Mouse (Mus musculus) embryo, embryonic 10 days (tissue): Measurements from ENCODE around the gene 4930402F06Rik.

Experiments used
- DNase-seq: peaks from one replicate; pipeline ENCODE4 v3.0.0-alpha.2; 2015; ENCODE audit warnings: low spot score

The 4930402F06Rik gene

DNA sequence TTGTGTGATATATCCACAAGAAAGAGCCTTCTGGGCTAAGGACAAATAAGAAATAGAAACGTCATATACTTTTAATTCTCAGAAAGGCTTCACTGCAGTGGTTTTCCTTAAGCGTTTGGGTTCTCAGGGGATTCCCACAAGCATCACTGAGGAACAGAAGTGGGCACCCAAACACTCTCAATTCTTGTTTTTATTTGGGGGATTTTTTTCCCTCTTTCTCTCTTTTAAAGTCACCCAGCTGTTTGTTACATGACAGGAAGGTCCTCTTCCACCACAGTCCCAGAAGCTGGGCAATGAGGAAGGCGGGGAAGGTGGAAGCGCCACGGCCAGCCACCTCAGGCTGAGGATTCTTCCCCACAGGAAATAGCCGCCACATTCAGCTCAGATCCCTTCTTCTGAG lies 19.5 kb upstream of the 4930402F06Rik start:
- DNase-seq: no peak

DNA sequence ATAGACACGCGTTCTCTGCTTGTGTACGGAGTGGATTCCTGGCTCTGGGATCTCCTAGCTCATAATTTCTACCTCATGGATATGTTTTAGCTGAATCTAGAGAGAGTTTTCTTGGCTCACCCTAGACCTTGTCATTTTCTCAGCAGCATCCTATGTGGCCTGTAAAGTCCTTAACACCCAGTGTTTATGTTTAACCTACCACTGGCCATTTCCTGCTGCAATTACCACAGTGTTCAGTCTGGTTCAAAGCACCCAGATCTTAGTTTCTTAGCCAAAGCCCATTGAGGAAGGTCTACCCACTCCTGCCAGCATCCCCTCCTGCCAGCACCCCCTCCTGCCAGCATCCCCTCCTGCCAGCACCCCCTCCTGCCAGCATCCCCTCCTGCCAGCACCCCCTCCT lies 15.8 kb upstream of the 4930402F06Rik start:
- DNase-seq: no peak

DNA sequence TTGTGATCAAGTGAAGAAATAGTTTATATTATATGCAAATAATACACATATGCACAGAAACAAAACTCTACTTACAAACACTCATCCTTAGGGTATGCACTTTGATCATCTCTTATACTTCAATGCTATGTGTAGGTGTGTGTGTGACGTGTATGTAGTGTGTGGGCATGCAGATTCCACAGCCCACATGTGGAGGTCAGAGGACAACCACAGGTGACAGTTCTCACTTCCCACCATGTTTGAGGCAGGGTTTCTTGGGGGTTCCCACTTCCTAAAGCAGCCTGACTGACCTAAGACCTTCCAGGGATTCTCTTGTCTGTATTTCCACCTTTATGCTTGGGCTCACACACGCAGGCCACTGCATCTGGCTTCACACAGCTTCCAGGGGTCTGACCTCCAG lies 15.3 kb upstream of the 4930402F06Rik start:
- no peak for DNase-seq

DNA sequence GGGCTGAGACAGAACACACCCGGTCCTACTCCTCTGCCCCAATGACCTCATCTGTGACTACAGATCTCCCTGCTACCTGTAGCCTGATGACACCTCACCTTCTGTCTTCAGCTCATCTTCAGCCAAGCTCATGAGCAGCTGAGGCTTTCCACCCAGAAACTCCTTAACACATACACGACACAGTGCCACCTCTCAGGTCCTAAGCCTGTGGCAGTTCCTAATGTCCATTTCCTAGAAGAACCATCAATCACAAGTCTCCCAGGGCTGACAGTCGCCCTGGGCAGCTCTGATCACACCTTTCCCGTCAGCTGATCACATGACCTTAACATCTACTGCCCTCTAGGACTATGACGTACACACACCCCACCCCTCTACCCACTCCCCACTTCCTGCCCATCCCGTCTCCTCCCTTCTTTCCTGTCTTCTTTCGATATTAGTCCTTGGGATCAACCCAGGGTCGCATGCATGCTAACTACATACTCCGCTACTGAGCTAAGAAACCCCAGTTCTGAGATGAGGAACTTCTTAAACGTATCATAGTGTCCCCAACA lies 14.7 kb upstream of the 4930402F06Rik start:
- DNase-seq: no peak

DNA sequence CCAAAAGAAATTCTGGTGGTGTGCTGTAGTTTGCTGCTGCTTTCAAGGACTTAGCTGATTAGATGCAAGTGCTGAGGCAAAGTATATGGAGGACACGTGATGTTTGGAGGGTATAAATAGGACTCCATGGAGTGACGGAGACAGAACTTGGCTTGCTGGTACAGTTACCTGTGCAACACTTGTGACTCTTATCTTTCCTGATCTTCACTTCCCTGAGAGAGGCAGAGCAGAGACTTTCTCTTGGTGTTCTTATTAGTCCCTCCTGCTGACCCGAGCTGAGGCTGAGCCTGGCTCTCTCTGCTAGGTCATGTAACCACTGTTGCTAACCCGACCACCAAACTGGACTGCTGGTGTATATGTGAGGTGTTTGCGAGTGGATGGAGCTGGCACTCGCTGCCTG lies 12.5 kb upstream of the 4930402F06Rik start:
- DNase-seq: no peak

DNA sequence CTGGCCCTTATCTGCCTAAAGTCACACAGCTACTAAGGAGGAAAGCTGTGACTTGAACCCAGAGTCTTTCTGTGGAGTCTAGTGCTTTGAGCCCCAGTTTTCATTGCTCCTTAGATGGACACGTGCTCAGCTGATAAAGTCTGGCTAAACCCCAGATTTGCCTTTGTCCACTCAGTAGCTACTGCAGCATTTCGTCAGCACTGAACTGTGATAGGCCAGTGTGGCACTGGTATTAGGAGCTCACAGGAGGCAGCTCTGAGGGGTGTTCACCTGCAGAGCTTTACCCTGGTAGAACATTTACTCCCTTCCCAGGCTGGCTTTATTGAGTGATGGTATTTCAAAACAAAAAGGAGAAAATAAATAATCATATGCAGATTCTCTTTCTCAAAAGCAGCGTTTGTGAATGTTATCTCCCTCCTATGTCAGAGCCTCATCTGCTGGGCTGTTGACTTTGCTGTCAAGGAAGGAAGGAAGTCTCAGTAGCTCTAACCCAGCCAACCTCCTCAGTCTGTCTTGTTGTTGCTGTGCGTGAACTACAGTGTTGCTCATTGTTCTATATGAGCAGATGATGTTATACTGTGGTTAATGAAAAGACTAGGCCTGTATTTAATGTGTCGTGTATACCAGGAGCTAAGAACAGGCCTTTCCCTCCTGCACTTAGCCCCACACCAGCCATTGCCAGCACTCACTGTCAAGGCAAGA lies 11.6 kb upstream of the 4930402F06Rik start:
- DNase-seq: no peak

DNA sequence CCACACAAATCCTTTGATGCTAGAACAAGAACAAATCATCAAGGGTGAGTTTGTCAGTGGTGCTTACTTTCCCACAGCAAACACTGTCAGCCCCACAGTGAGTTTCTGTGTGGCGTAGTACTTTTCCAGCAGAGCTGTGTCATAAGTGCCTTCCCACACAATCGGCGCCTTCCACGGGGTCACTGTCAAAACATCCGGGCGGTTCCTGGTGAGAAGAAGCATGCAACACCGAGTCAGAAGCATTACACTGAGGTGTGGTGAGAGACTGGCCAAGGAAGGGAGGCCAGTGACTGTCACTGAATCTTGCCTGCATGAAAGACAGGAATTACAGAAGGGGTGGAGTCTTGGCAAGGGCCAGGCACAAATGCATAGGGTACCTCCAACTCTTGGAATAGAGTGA lies 10.9 kb upstream of the 4930402F06Rik start:
- no peak for DNase-seq

DNA sequence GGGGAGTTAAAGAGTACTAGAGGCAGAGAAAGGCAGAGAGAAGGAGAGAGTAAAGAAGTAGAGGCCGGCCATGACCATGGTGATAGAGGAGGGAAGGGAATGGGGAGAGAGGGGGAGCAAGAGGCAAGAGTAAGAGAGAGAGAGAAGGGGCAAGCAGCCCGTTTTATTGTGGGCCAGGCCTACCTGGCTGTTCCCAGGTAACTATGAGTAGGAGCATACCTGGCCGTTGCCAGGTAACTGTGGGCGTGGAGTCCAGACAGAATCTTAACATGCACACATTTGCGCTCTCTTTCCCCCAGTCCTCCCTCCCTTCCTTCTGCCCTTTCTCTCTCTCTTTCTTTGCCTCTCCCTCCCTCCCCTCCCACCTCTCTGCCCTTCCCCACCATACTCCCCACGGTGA lies 10.3 kb upstream of the 4930402F06Rik start:
- DNase-seq: no peak

DNA sequence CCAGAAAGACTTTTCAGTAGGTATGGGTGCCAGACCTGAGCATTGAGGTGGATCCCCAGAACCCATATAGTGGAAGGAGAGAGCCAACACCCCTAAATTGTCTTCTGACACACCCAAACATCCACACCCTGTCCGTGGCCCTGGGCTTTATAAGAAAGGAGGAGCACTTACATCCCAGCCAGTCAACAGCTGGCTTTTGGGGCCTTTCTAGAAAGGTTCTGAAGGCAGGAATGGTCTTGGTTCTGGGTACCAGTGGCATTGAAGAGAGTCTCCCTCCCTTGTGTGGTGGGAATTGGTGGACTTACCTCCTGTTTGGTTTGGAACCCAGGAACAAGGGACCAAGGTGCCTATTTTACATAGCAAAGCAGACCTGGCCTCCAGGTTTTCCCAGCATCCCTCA lies 9.6 kb upstream of the 4930402F06Rik start:
- no peak for DNase-seq

DNA sequence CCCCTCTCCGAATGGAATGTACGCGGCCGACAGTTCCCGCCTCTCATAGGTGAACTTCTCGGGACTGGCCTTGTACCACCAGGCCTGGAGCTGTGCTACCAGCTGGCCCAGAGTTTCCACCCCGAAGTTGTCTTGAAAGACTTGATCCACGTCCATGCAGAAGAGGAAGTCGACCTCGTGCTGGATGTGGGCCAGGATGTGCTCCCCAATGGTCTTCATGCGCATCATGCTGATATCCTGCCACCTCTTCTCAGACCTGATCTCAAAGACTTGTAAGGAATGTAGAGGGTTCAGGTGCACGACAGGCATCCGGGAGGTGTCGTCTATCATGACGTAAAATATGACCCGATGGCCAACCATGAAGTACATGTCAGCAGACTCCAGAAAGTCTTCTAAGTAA lies 5.4 kb upstream of the 4930402F06Rik start:
- DNase-seq: no peak

DNA sequence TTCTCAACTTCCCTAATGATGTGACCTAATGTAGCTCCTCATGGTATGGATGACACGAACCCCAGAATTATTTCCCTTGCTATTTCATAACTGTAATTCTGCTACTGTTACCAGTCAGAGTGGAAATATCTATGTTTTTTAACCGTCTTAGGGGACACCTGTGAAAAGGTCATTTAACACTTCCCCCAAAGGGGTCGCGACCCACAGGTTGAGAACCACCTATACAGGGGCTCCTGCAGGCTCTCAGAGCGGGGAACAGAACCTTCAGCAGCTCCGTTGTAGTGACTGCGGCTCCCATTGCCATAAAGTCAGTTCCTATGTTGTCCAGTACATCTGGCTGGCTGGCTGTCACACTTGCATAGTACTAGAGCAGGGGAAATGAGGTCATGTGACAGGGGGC lies 3.8 kb upstream of the 4930402F06Rik start:
- no peak for DNase-seq

DNA sequence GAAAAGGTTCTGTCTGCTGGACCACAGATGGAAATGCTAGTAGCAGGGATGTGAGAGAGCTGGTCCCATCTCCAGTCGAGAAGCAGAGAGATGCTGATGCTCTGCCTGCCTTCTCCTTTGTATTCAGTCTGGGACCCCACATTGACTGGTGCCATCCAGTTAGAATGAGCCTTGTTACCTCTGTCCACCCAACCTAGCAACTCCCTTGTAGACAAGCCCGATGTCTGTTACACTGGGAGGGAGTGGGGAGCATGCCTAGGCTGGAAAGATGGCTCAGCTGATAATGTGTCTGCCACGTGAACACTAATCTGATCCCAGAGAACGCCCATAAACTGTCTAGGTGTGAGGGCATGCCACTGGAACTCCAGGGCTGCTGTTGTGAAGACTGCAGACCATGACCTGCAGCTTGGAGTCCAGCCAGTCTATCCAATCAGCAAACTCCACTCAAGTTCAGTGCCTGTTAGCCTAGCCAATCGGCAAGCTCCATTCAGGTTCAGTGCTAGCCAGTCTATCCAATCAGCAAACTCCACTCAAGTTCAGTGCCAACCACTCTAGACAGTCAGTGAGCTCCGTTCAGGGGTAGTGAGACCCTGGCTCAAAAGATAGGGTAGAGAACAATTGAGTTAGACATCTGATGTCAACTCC lies 1.3 kb upstream of the 4930402F06Rik start:
- no peak for DNase-seq

DNA sequence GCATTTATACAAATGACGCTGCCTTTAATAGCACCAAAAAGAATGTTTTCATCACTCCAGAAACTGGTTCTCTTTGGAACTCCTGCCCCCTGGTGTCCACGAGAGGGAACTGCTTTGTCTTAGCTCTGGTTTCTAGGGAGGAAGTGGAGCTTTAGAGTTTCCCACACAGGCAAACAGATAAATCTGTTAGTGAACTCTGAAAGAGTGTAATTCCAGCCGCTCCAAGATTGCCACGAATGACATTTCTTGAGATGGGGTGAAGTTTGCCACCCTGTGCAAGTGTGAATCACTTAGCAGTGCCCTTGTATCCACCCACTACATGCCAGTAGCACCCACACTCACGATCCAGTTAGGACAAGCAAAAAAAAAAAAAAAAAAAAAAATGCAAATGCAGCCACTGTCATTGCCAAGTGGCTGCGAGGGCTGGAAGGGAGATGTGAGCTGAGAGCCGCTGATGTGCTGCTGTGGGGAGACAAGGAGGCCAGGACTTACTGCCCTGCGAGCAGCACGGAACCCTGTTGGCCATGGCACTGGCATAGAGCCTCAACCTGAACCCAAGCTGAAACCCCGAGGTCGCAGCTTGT lies 707 bp upstream of the 4930402F06Rik start:
- peak; percentile 73 for DNase-seq

DNA sequence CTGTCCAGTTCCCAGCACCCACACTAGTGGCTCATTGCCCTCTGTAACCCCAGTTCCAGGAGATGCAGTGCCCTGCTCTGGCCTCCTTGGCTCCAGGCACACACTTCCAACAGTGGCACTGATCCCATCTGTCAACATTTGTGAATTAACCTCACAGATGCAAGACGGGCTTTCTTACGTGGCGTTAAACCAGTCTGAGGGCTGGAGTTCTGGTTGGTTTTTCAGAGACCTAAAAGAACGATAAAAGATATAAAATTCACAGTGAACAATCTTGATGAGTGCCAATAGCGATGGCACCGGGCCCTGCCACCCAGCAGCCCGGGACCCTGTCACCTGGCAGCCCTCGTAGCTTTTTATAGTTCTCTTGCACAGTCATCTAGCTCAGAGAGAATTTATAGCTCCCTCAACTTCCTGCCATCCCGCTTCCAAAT lies 11.5 kb downstream of the 4930402F06Rik start:
- no peak for DNase-seq

DNA sequence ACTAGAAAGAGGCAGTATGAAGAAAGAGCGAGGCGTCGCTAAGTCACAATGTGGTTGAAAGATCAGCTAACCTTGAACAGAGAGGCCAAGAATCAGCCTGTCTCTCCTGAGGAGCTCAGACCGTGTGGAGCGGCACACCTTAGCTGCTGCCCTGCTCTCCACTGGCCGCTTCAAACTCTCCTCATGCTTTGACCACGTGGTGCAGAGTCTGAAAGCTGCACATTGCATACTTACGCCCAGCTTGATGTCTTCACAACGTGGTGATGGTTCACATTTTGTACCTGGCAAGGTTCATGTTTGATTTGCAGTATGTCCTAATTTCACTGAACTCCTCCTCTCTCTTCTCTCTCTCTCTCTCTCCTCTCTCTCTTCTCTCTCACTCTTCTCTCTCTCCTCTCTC lies 17.7 kb downstream of the 4930402F06Rik start:
- no peak for DNase-seq

DNA sequence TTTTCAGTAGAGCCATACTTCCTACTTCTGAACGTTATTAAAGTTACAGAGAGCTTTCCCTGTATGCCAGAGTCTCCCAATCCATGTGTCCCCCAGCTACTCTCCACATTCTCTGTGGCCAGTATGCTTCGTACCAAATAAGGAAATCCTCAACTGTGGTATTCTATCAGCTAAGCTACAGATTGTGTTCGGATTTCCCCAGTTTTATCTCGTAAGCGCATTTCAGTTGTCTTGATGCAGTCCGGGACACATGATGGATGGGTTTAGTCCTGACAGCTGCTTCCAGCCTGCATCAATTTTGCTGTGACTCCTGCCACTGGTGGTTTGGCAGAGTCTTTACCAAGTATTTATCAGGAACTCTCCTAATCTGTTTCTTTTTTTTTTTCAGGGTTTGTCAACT lies 19.4 kb downstream of the 4930402F06Rik start:
- DNase-seq: no peak

DNA sequence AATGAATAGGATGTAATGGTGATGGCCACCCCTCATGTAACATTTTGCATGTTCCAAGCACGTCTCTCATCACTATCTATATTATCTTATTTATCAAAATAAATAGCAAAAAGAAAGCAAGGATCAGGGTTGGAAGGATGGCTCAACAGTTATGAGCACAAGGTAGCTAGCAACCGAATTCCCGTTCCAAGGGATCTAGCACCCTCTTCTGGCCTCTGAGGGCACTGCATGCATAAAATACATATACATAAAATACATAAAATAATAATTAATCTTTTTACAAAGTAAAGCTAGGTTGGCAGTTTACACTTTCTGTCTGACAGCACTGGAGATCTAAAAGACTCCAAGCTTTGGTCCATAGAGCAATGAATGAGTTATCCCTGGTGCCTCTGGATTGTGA lies 24.0 kb downstream of the 4930402F06Rik start:
- DNase-seq: peak; percentile 71

DNA sequence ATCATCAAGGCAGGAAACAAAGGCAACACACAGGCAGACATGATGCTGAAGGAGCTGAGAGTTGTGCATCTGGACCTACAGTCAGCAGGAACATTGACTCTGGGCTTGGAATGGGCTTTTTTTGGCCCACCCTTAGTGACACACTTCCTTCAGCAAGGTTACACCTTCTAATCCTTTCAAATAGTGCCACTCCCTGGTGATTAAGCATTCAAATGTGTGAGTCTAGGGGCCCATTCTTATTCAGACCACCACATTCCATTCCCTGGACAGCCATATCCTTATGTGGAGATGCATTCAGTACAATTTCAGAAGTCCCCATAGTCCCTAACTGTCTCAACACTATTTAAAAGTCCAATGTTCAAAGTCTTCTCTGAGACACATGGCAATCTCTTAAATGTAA lies 26.3 kb downstream of the 4930402F06Rik start:
- DNase-seq: no peak

DNA sequence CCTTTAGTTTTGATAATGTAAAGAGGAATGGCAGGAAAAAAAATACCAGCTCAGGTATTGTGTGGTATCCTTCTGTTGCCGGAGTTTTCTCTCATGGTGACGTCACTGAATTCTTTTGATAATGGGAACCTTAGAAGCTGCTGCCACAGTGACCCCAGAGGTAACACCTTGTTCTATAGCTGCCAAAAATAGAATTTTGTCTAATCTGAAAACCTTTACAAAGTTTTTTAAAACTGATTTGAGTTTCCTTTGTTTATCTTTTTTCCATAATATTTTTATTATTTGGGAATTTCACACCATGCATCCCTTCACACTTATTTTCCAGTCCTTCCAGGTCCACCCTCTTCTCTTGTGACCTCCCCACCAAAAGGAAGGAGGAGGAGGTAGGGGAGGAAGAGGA lies 29.3 kb downstream of the 4930402F06Rik start, which contains the start of gene 4930568D16Rik:
TSS of gene 4930568D16Rik (minus strand) at position 101 of the 400 bp plus-strand sequence.
- no peak for DNase-seq

DNA sequence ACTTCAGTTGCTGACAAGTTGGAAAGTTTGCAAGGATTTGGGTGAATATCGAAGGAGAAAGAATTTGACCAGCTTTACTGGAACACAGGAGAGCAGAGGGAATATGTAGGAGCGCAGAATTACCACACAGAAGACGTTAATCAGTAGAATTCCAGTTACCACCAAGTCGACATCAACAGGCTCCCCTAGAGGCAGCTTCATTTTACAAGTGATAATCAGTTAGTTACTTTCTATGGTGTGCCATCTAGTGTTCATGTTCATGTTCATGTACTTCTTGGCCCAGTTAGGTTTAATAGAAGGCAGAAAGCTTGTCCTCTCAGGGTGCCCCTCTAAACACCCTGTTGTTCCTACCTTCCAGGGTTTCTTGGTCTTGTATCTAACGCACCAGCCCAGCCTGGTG lies 47.8 kb downstream of the 4930402F06Rik start:
- DNase-seq: peak; percentile 66

DNA sequence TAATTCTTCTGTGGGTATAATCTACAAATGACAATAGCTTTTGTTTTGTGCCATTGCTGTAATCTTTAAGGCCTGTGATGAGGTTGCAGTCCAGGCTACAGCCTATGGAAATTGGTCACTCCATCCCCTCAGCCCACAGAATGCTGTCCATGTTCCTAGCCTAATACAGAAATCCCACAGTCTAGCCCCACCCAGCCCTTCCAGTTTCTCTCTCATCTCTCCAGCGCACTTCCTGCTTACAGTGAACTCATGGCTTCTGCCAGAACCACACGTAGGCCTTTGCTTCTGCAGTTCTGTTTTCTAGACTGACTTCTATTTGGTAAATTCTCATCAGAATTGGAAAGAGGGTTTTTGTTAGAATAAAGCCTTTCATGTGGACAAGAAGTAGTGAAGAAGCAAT lies 51.0 kb downstream of the 4930402F06Rik start:
- no peak for DNase-seq

DNA sequence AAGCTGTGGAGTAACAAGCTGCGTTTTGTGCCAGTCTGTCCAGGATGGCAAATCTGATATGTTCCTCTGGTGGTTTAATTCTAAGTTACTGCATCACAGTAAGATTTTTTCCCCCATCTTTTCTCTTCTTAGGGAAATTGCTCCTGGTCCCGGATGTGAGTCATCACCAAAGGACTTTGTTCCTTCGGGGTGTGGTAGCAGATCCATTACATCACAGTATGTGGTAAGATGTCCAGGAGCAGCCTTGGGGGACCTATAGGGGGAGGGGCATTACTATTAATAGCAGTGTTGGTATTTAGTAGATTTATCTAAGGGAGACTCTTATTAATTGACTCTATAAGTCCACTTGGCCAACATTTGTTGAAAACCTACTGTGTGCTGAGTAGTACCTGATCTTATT lies 54.4 kb downstream of the 4930402F06Rik start:
- DNase-seq: no peak

DNA sequence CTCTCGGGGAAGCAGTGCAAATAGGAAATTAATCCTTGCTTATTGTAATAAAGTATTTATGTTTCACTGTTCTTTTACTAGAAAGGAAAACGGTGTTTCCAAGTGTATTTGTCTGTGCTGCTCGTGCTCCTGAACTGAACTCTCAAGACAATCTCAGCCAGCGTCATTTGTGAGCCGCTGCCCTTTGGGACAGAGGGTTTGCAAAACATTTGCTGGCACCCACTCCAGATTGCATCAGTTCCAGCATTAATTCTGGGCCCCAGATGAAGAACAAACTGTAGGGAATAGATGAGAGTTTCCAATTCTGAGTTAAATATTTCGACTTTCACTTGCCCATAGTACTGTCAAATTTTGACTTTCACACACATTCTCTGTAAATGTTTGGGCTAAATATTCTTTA lies 58.3 kb downstream of the 4930402F06Rik start:
- no peak for DNase-seq
